Mouse (Mus musculus) Muller cell, postnatal 12 days (primary cell): ENCODE data around the gene Adamts10.

Source experiments
- DNase-seq: peaks from one replicate; pipeline ENCODE4 v3.0.0-alpha.2; 2015; ENCODE audit errors: inconsistent ontology term

Gene Adamts10

GRCm38 (mm10) chr17:33523918-33524755, at the start of gene Adamts10:
TSS of gene Adamts10 (plus strand) at chr17:33524204.
- DNase-seq, result peak; percentile 87

GRCm38 (mm10) chr17:33484020-33484419, 40.0 kb upstream of the Adamts10 start:
- DNase-seq, result no peak

GRCm38 (mm10) chr17:33487211-33487610, 36.8 kb upstream of the Adamts10 start:
- DNase-seq, result no peak

DNA sequence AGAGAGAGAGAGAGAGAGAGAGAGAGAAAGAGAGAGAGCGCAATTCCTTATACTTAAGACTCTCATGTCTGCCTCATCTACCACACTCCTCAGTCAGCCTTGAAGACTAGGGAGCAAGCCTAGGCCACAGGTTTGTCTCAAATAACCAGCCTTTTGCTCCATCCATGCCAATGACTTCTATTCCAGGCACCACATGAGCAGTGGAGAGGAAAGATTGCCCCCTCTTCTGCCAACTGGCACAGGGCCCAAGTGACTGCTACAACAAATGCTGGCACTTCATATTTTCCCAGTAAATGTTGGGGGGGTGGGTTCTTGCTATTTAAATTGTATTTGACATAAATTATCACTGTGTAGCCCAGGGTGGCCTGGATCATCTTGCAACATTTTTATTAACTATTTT, 36.4 kb upstream of the Adamts10 start:
- peak; percentile 42 for DNase-seq

DNA sequence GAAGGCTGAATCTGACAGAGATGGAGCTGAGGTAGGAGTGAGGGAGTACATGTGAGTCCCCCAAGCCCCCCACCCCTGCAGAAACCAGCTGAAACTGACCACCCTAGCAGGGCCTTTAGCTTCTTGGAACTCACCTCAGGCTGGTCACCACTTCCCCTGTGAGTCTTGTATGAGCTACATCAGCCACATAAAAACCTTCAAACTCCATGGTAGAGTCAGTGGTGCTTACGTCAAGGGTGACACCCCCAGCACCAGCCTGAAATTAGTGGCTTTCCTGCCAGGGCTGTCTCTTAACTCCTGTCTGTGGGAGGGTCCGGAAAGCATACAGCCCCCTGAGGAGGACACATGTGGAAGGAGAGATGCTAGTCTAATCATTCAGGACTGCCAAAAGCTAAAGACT, 32.6 kb upstream of the Adamts10 start:
- DNase-seq, result no peak

DNA sequence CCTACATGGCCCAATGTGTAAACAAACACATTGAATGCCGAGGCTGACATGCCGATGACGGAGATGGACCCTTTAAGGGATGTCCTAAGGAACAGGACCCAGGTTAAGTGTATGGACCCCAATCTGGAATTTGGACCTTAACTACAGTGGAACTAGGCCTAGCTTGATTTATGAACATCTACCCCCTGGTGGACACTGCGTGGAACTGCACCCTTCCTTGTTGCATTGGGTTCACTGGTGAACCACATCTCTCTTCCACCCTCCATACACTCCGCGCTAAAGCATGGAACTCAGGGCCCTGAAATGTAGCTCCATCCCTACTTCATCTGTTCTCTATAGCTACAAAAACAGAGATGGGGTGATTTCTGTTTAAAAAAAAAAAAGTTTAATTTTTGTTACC, 30.9 kb upstream of the Adamts10 start:
- DNase-seq, result no peak

GRCm38 (mm10) chr17:33494586-33494985, 29.4 kb upstream of the Adamts10 start:
- DNase-seq, result no peak

- DNase-seq, result no peak
Measured at GRCm38 (mm10) chr17:33498918-33499317, 25.1 kb upstream of the Adamts10 start.

- DNase-seq, result no peak
Measured at GRCm38 (mm10) chr17:33508386-33508785, 15.6 kb upstream of the Adamts10 start.

GRCm38 (mm10) chr17:33510172-33510571, 13.8 kb upstream of the Adamts10 start:
- no peak for DNase-seq

GRCm38 (mm10) chr17:33512441-33513415, 11.3 kb upstream of the Adamts10 start:
- peak; percentile 33 for DNase-seq

DNA sequence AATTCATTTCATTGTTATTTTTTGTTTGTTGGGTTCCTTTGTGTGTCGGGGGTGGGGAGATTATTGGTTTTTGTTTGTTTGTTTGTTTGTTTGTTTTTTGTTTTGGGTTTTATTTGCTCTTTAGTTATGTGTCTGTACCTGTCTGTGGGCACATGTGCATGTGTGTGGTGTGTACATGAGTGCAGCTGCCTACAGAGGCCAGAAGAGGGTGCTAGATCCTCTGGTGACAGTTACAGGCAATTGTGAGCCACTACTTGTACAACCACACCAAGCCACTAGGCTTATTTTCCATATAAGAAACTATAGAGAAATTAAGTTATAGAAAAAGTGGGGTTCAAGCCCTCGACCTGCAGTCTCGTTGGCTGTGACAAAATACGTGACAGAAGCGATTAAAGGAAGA, 10.1 kb upstream of the Adamts10 start:
- DNase-seq, result no peak

DNA sequence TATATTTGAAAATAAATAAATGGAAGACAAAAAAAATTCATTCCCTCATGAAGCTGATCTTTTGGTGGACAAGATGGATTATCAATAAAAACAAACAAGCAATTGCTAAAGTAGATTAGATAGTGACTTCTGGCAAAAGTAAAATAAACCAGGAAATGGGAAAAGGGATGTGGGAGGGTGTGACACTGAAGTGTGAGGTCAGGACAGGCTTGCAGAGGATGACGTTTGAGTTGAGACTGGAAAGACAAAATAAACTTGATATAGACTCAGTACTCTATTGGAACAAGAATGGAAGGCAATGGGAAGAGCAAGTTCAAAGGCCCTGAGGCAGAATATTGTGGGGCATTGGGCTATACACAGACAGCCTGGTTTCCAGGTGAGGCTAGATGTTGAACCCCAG, 3.6 kb upstream of the Adamts10 start:
- DNase-seq, result no peak

DNA sequence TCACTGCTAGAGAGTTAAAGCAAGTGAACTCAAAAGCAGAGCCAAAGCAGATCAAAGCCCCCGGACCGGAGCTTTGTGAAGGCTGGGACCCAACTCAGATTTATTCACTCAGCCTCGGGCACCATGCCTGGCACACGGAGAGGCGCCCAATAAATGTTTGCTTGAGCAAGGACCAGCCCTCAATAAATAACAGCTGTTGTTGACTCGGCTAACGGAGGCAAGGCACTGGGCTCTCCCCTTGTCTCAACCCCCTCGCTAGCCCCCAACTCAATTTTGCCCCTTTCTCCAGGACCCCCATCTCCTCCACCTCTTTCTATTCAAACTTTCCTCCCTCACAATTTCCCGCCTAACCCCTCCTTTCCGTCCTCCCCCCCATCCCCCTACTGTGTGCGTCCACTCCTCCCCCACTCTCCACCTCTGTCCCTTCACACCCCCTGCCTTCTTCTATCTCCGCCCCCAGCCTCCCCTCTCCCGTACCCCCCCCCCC, 530 bp upstream of the Adamts10 start:
- no peak for DNase-seq

- no peak for DNase-seq
Measured at GRCm38 (mm10) chr17:33524806-33525373, 886 bp downstream of the Adamts10 start.

GRCm38 (mm10) chr17:33526506-33526905, 2.5 kb downstream of the Adamts10 start:
- DNase-seq, result peak; percentile 34

- no peak for DNase-seq
Measured at GRCm38 (mm10) chr17:33539106-33539675, 15.2 kb downstream of the Adamts10 start.

DNA sequence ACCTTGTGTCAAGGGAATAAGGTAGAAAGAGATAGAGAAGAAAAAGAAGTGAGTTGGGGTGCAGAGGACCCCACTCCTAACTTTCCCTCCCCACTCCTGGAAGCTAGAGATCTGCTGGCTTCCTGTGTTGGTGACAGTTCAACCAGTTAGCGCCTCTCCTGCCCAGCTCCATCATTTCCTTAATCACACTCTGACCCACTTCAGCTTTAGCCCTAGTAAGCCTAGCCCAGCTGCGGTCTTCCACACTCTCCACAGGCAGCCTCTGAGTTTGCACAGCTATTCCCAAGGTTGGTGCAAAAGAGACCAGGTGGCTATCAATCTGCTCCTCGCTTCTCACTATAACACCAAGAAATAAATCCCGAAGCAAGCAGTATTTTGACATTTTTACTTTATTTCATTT, 15.9 kb downstream of the Adamts10 start:
- no peak for DNase-seq

- no peak for DNase-seq
Measured at GRCm38 (mm10) chr17:33549212-33549611, 25.2 kb downstream of the Adamts10 start.

DNA sequence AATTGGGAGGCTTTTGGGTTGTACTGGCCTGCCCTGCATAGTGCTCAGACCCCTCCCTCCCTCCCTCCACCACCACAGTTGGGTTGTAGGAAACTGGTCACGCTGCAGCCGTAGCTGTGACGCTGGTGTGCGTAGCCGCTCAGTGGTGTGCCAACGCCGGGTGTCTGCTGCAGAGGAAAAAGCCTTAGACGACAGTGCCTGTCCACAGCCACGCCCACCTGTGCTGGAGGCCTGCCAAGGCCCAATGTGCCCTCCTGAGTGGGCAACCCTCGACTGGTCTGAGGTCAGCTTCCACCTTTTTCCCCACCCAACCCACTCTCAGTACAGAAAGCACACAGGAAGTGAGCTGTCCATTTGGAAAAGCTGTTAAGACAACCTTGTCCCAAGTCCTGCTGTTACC, 26.4 kb downstream of the Adamts10 start:
- DNase-seq, result no peak

GRCm38 (mm10) chr17:33552113-33552512, 28.1 kb downstream of the Adamts10 start:
- DNase-seq, result no peak

- DNase-seq, result no peak
Measured at GRCm38 (mm10) chr17:33552964-33553363, 29.0 kb downstream of the Adamts10 start.
